Mouse (Mus musculus): Measurements from ENCODE around the gene Mtmr11. TPM values are rescaled to one million over a fixed set of nuclear protein-coding genes. Genes with fewer than 3 reads are reported as not detected.
A peak's percentile ranks its signal among the peaks of the same experiment; 100 is the strongest.
"Not testable (repeated sequence)": the region's sequence is repeated elsewhere in the genome, so short reads cannot be mapped to it uniquely, and the experiment has no call there.

The Mtmr11 gene
- total RNA-seq, 1 experiment, result 4.0 TPM

GRCm38 (mm10) chr3:96197129-96197749, 35.4 kb downstream of the Mtmr11 start:
- Histone ChIP-seq H3K4me3 (ENCODE audit: insufficient read depth in 1 of 2, low read depth in 1 of 2, low read length in 2 of 2, poor library complexity in 1 of 2, severe bottlenecking in 1 of 2) (peak overlapping the region; percentile 75 to 85), H3K36me3 (ENCODE audit: control insufficient read depth, insufficient read depth, low read length, poor library complexity, severe bottlenecking) (no peaks in the 10 kb centered on the region), H3K27ac (ENCODE audit: insufficient read depth, low read depth, low read length, poor library complexity, severe bottlenecking) (peak overlapping the region; percentile 70), H3K4me1 (ENCODE audit: control insufficient read depth in 2 of 2, insufficient read depth in 2 of 2, low read length in 2 of 2, poor library complexity in 1 of 2) (peaks cover 0 to 4% of the 10 kb centered on the region in 2 experiments; a peak in 1 of 4 replicates), H3K9ac (ENCODE audit: insufficient read depth, low read depth, low read length, poor library complexity, severe bottlenecking) (peak overlapping the region; percentile 93), H3K9me3 (ENCODE audit: control insufficient read depth, insufficient read depth, low read depth, low read length) (no peaks in the 10 kb centered on the region)
- TF ChIP-seq ZC3H11A (IDR thresholded peaks at IDR 0.05; ENCODE audit: borderline replicate concordance, low read depth, low read length) (no peak), CHD2 (IDR thresholded peaks at IDR 0.05; ENCODE audit: low read depth, low read length) (peak; percentile 92), ZNF384 (IDR thresholded peaks at IDR 0.05; ENCODE audit: low read depth, low read length) (no peak), HCFC1 (IDR thresholded peaks at IDR 0.05; ENCODE audit: borderline replicate concordance, insufficient read depth, low read length) (peak; percentile 91), MAFK (IDR thresholded peaks at IDR 0.05; ENCODE audit: insufficient read depth, low read depth, low read length) (peak; percentile 62; the same call in 1 of the 2 replicates)
- in situ Hi-C loops (cut with MboI; ENCODE audit: low sequenced_read_pairs in 2 of 2, unreplicated experiment in 2 of 2), result no loop called here
- peak; percentile 72 for DNase-seq (ENCODE audit: low read depth, low spot score)

- H3K36me3 ChIP-seq (ENCODE audit: control insufficient read depth, insufficient read depth, low read length, poor library complexity, severe bottlenecking), result no peaks in the 10 kb centered on the region
- H3K27ac ChIP-seq (ENCODE audit: insufficient read depth, low read depth, low read length, poor library complexity, severe bottlenecking), result no peak overlapping the region; the same call in 1 of the 2 replicates
- DNase-seq (ENCODE audit: low read depth, low spot score), result no peak
- in situ Hi-C loops (cut with MboI; ENCODE audit: low sequenced_read_pairs in 2 of 2, unreplicated experiment in 2 of 2), result no loop called here
- H3K9me3 ChIP-seq (ENCODE audit: control insufficient read depth, insufficient read depth, low read depth, low read length), result no peaks in the 10 kb centered on the region
- H3K4me1 ChIP-seq (ENCODE audit: control insufficient read depth in 2 of 2, insufficient read depth in 2 of 2, low read length in 2 of 2, poor library complexity in 1 of 2), result peaks cover 0 to 4% of the 10 kb centered on the region in 2 experiments; a peak in 1 of 4 replicates
- H3K4me3 ChIP-seq (ENCODE audit: insufficient read depth in 1 of 2, low read depth in 1 of 2, low read length in 2 of 2, poor library complexity in 1 of 2, severe bottlenecking in 1 of 2), result peak overlapping the region; percentile 42 to 75
- TF ChIP-seq MAFK (IDR thresholded peaks at IDR 0.05; ENCODE audit: insufficient read depth, low read depth, low read length) (no peak), ZC3H11A (IDR thresholded peaks at IDR 0.05; ENCODE audit: borderline replicate concordance, low read depth, low read length) (no peak), CHD2 (IDR thresholded peaks at IDR 0.05; ENCODE audit: low read depth, low read length) (no peak), HCFC1 (IDR thresholded peaks at IDR 0.05; ENCODE audit: borderline replicate concordance, insufficient read depth, low read length) (no peak), ZNF384 (IDR thresholded peaks at IDR 0.05; ENCODE audit: low read depth, low read length) (no peak)
- H3K9ac ChIP-seq (ENCODE audit: insufficient read depth, low read depth, low read length, poor library complexity, severe bottlenecking), result peak overlapping the region; percentile 71
These were observed 36.4 kb downstream of the Mtmr11 start for GRCm38 (mm10) chr3:96198181-96198580.

GRCm38 (mm10) chr3:96198601-96199251, 36.9 kb downstream of the Mtmr11 start:
- in situ Hi-C loops (cut with MboI; ENCODE audit: low sequenced_read_pairs in 2 of 2, unreplicated experiment in 2 of 2); H3K4me1 ChIP-seq (ENCODE audit: control insufficient read depth in 2 of 2, insufficient read depth in 2 of 2, low read length in 2 of 2, poor library complexity in 1 of 2); H3K4me3 ChIP-seq (ENCODE audit: insufficient read depth in 1 of 2, low read depth in 1 of 2, low read length in 2 of 2, poor library complexity in 1 of 2, severe bottlenecking in 1 of 2); H3K36me3 ChIP-seq (ENCODE audit: control insufficient read depth, insufficient read depth, low read length, poor library complexity, severe bottlenecking); H3K9ac ChIP-seq (ENCODE audit: insufficient read depth, low read depth, low read length, poor library complexity, severe bottlenecking); DNase-seq (ENCODE audit: low read depth, low spot score); H3K9me3 ChIP-seq (ENCODE audit: control insufficient read depth, insufficient read depth, low read depth, low read length); H3K27ac ChIP-seq (ENCODE audit: insufficient read depth, low read depth, low read length, poor library complexity, severe bottlenecking): not testable (repeated sequence)

- H3K4me1 ChIP-seq (ENCODE audit: control insufficient read depth in 2 of 2, insufficient read depth in 2 of 2, low read length in 2 of 2, poor library complexity in 1 of 2), result peaks cover 0 to 3% of the 10 kb centered on the region in 2 experiments; a peak in 1 of 4 replicates
- no peak for TF ChIP-seq ZNF384 (IDR thresholded peaks at IDR 0.05; ENCODE audit: low read depth, low read length)
- no peak for TF ChIP-seq MAFK (IDR thresholded peaks at IDR 0.05; ENCODE audit: insufficient read depth, low read depth, low read length)
- no peak for TF ChIP-seq ZC3H11A (IDR thresholded peaks at IDR 0.05; ENCODE audit: borderline replicate concordance, low read depth, low read length)
- no peak for TF ChIP-seq CHD2 (IDR thresholded peaks at IDR 0.05; ENCODE audit: low read depth, low read length)
- no peak for TF ChIP-seq HCFC1 (IDR thresholded peaks at IDR 0.05; ENCODE audit: borderline replicate concordance, insufficient read depth, low read length)
- no peak for DNase-seq (ENCODE audit: low read depth, low spot score)
- no peak overlapping the region for H3K9ac ChIP-seq (ENCODE audit: insufficient read depth, low read depth, low read length, poor library complexity, severe bottlenecking)
- no peak overlapping the region for H3K27ac ChIP-seq (ENCODE audit: insufficient read depth, low read depth, low read length, poor library complexity, severe bottlenecking)
- in situ Hi-C loops (cut with MboI; ENCODE audit: low sequenced_read_pairs in 2 of 2, unreplicated experiment in 2 of 2), result no loop called here
- no peaks in the 10 kb centered on the region for H3K9me3 ChIP-seq (ENCODE audit: control insufficient read depth, insufficient read depth, low read depth, low read length)
- H3K36me3 ChIP-seq (ENCODE audit: control insufficient read depth, insufficient read depth, low read length, poor library complexity, severe bottlenecking), result no peaks in the 10 kb centered on the region
- H3K4me3 ChIP-seq (ENCODE audit: insufficient read depth in 1 of 2, low read depth in 1 of 2, low read length in 2 of 2, poor library complexity in 1 of 2, severe bottlenecking in 1 of 2), result no peak overlapping the region
These were observed 37.9 kb downstream of the Mtmr11 start for GRCm38 (mm10) chr3:96199731-96200130.
